Mouse (Mus musculus) cerebellum, adult 2 months (tissue): ENCODE measurements around the gene Lrig1. TPM values are rescaled to one million over a fixed set of nuclear protein-coding genes. Genes with fewer than 3 reads are reported as not detected.
"Not testable (repeated sequence)": the region's sequence is repeated elsewhere in the genome, so short reads cannot be mapped to it uniquely, and the experiment has no call there.

Experiments used
- DNase-seq, 2 experiments: peaks; one replicate each; pipeline ENCODE4 v3.0.0; 2021
- H3K27ac ChIP-seq: fragments of 200-500 bp; 2 replicates; pipeline ENCODE4 v1.5.1; 2012; ENCODE audit warnings: low read length, control low read depth, inconsistent platforms; ENCODE audit not compliant: insufficient read depth
- H3K27me3 ChIP-seq: fragments of 200-500 bp; 2 replicates; pipeline ENCODE4 v1.6.1; 2012; ENCODE audit warnings: inconsistent platforms, mild to moderate bottlenecking, low read length, moderate library complexity; ENCODE audit not compliant: control insufficient read depth, insufficient read depth
- H3K4me1 ChIP-seq: fragments of 200-500 bp; 2 replicates; pipeline ENCODE4 v1.6.1; 2011; ENCODE audit warnings: low read length; ENCODE audit not compliant: control insufficient read depth, insufficient read depth
- H3K4me3 ChIP-seq: fragments of 200-500 bp; replicated peaks from 2 replicates; pipeline ENCODE3; 2011; ENCODE audit warnings: mild to moderate bottlenecking, low read depth, low read length, control low read depth; ENCODE audit not compliant: insufficient read depth
- CTCF ChIP-seq: fragments of 200-500 bp; IDR thresholded peaks from 2 replicates; pipeline ENCODE4 v1.5.1; 2011; ENCODE audit warnings: low read depth, mild to moderate bottlenecking, control low read depth, low read length, moderate library complexity, borderline replicate concordance; ENCODE audit not compliant: insufficient read depth
- POLR2A ChIP-seq: fragments of 200-500 bp; IDR thresholded peaks from 2 replicates; pipeline ENCODE4 v1.6.1; 2011; ENCODE audit warnings: low read length, control low read depth, borderline replicate concordance; ENCODE audit not compliant: insufficient read depth
- WGBS: fragments of 180-500 bp; shearing (Covaris S2); methylation state at CpG from one replicate; pipeline ENCODE4 v1.1.7; 2018; 5-methylcytosine and 5-hydroxymethylcytosine counted together
- polyA plus RNA-seq: library from polyadenylated mRNA; depleted of rRNA; stranded (reverse); fragments of >200 nt; gene quantifications from 2 replicates; pipeline ENCODE4 v1.2.3, GENCODE M21; 2012

The Lrig1 gene
- polyA plus RNA-seq, 1 experiment, result 86.2 TPM

DNA sequence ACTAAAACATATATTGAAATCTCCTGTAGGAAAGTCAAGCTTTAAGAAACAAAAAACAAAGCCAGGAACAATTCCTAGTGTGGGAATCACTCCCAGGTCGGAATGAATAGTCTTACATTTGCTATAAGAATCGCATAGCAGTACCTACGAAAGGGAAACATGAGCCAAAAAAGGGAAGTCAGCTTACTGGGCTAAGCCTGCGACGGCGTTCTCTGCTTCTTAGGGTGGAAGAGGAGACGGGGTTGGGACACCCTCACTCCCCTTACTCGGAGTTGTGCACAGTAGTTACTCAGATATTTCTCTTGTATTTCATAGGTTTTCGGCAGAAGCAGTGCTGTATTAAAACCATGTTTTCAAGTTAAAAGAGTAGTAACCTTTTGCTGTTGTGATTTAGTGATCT, 117.9 kb downstream of the Lrig1 start:
- 89% methylated on average over 9 of the region's 9 CpGs for WGBS
- DNase-seq, result no peak
- H3K4me1 ChIP-seq, result no peaks in the 10 kb centered on the region; the same call in 1 of the 2 replicates
- no peak overlapping the region for H3K4me3 ChIP-seq
- no peaks in the 10 kb centered on the region for H3K27me3 ChIP-seq
- TF ChIP-seq CTCF, result no peak
- TF ChIP-seq POLR2A, result no peak
- H3K27ac ChIP-seq, result no peak overlapping the region

- Histone ChIP-seq H3K27ac (no peak overlapping the region), H3K4me1 (no peaks in the 10 kb centered on the region; the same call in 1 of the 2 replicates), H3K27me3 (no peaks in the 10 kb centered on the region), H3K4me3 (no peak overlapping the region)
- no peak for DNase-seq
- TF ChIP-seq POLR2A, result no peak
- TF ChIP-seq CTCF, result no peak
- 56% methylated on average over 8 of the region's 8 CpGs for WGBS
Observed at GRCm38 (mm10) chr6:94577991-94578390, 122.0 kb downstream of the Lrig1 start.

GRCm38 (mm10) chr6:94575526-94576166, 124.3 kb downstream of the Lrig1 start:
- TF ChIP-seq POLR2A (no peak), CTCF (no peak)
- Histone ChIP-seq H3K4me1 (no peaks in the 10 kb centered on the region; the same call in 1 of the 2 replicates), H3K27ac (no peak overlapping the region), H3K27me3 (no peaks in the 10 kb centered on the region), H3K4me3 (no peak overlapping the region)
- DNase-seq, result no peak
- WGBS, result 36% methylated on average over 9 of the region's 9 CpGs

- whole genome bisulfite sequencing, result 92% methylated on average over 2 of the region's 2 CpGs
- DNase-seq, result no peak
- Histone ChIP-seq H3K27ac (no peak overlapping the region), H3K27me3 (no peaks in the 10 kb centered on the region), H3K4me1 (no peaks in the 10 kb centered on the region), H3K4me3 (no peak overlapping the region)
- no peak for TF ChIP-seq CTCF
- TF ChIP-seq POLR2A, result no peak
Observed at GRCm38 (mm10) chr6:94568040-94568439, 131.9 kb downstream of the Lrig1 start.

GRCm38 (mm10) chr6:94565766-94566165, 134.2 kb downstream of the Lrig1 start:
- Histone ChIP-seq H3K4me3 (no peak overlapping the region), H3K27ac (no peak overlapping the region), H3K4me1 (no peaks in the 10 kb centered on the region; the same call in 1 of the 2 replicates), H3K27me3 (no peaks in the 10 kb centered on the region)
- WGBS, result 97% methylated on average over 2 of the region's 2 CpGs
- no peak for TF ChIP-seq POLR2A
- no peak for TF ChIP-seq CTCF
- no peak for DNase-seq

DNA sequence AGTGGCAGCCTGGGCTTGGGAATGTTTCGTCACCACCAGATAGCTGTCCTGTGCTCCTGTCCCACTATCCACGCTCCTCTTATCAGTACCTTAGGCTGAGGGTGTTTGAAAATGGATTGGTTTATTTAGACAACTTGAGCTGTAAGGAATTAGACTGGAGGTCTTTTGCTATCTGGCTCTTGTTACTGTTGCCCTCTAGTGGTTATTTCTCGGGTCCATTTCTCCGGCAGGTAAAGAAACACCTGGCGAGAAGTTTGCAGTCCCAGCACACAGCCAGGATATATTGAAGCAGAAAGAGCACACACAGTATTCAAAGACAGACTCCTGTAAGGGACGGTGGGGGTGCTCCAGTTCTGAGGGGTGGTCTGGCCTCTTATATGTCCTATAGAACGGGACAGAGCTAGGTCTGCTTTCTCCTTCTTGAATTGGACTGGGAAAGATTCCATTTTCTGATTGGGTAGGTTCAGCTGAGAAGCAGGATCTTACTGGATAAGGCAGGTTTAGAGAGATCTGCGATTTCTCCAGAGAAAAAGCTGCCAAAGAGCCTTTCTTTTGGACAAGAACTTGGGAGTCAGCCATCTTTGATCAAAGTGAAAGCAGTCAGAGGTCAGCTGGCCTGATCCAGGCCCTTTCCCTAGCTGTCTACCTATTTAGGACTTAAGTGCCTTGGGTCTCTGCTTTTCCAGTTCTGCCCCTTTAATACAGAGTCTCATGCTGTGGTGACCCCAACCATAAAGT, 136.6 kb downstream of the Lrig1 start:
- no peak for DNase-seq
- TF ChIP-seq CTCF, result no peak
- no peak for TF ChIP-seq POLR2A

DNA sequence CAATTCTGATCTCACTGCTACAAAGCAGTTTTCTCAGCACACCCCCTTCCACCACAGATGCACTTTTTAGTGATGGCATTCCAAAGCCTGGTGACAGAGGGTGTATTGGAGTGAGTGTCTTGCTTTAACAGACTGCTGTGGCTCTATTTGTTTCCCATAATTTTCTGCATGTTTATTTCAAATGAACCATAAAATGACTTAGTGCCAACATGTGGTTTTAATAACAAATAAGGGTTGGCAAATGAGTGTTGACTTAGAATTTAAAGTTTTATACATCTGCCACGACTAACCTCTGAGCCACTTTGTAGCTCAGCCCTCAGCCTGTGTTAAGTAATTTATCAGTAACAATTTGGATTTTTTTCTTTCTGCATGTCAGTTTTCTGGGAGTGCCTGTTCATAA, 138.6 kb downstream of the Lrig1 start:
- Histone ChIP-seq H3K27me3 (no peaks in the 10 kb centered on the region), H3K4me3 (no peak overlapping the region), H3K4me1 (no peaks in the 10 kb centered on the region; the same call in 1 of the 2 replicates), H3K27ac (no peak overlapping the region)
- 61% methylated on average over 1 of the region's 1 CpGs for WGBS
- no peak for DNase-seq
- TF ChIP-seq POLR2A (no peak), CTCF (no peak)

More for the DNA sequence above, 136.6 kb downstream of the Lrig1 start:
- no peaks in the 10 kb centered on the region for H3K27me3 ChIP-seq
- no peak overlapping the region for H3K27ac ChIP-seq
- H3K4me3 ChIP-seq, result no peak overlapping the region
- WGBS, result 56% methylated on average over 8 of the region's 8 CpGs
- H3K4me1 ChIP-seq, result no peaks in the 10 kb centered on the region; the same call in 1 of the 2 replicates

DNA sequence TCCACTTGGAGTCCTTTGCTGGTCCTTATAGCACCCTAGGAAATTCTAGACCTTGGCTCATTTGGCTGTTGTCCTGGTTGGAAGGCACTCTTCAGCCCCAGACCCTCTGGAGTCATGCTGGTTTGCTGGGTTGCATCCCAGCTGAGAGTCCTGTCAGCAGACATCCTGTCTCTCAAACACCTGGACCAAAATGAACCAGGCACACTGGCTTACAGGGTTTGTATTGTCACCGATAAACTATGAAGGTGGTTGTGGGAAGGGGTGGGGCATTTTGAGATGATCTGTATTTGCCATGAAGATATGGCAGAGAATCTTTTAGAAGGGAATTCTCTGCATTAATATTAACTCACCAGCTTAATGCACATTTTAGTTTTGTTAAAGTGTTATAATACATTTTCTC, 139.1 kb downstream of the Lrig1 start:
- TF ChIP-seq POLR2A (no peak), CTCF (no peak)
- 41% methylated on average over 1 of the region's 1 CpGs for WGBS
- Histone ChIP-seq H3K4me1 (no peaks in the 10 kb centered on the region; the same call in 1 of the 2 replicates), H3K27me3 (no peaks in the 10 kb centered on the region), H3K4me3 (no peak overlapping the region), H3K27ac (no peak overlapping the region)
- DNase-seq, result no peak

DNA sequence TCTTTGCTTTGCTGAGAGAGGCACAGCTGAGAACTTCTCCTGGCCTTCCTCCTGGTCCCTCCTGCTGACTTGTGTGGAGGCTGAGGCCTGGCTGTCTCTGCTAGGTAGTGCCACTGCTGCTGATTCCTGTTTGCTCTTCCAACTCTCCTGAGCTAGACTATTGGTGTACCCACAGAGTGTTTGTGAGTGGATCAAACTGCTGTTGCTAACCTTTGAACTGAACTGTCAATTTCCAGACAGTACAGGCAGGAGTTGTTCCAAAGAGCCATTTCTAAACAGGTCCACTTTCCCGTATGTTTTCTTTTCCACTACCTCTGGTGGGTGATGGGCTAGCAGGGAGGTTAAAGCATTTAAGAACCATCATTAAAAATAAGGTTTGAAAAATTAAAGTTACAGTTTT, 141.4 kb downstream of the Lrig1 start:
- WGBS, result 93% methylated on average over 1 of the region's 1 CpGs

More for the DNA sequence above, 141.4 kb downstream of the Lrig1 start:
- H3K27ac ChIP-seq, H3K27me3 ChIP-seq, H3K4me3 ChIP-seq, DNase-seq, H3K4me1 ChIP-seq: not testable (repeated sequence)
